Mouse (Mus musculus): Measurements from ENCODE around the gene D430042O09Rik. TPM values are rescaled to one million over a fixed set of nuclear protein-coding genes. Genes with fewer than 3 reads are reported as not detected.

The D430042O09Rik gene
- polyA plus RNA-seq, 1 experiment from 2014 or later, result 7.6 TPM

- Histone ChIP-seq H3K36me3 (peaks cover 17% of the 10 kb centered on the region), H3K9me3 (no peaks in the 10 kb centered on the region), H3K4me3 (no peak overlapping the region), H3K4me2 (no peak overlapping the region), H3K27me3 (no peaks in the 10 kb centered on the region), H3K27ac (peak overlapping the region; percentile 35; the same call in 1 of the 2 replicates), H3K9ac (no peak overlapping the region), H3K4me1 (replicated peaks) (peaks cover 37% of the 10 kb centered on the region)
- WGBS, result 68% methylated on average over 9 of the region's 9 CpGs
- ATAC-seq (ENCODE audit: low FRiP score), result 0 out of 2 replicates have a peak, but pooled peaks have one; percentile 65
These were observed 59.5 kb downstream of the D430042O09Rik start for GRCm38 (mm10) chr7:125766976-125767831.

- Histone ChIP-seq H3K27me3 (no peaks in the 10 kb centered on the region), H3K27ac (peak overlapping the region; percentile 82)
These were observed 65.4 kb downstream of the D430042O09Rik start for GRCm38 (mm10) chr7:125772961-125773571.

DNA sequence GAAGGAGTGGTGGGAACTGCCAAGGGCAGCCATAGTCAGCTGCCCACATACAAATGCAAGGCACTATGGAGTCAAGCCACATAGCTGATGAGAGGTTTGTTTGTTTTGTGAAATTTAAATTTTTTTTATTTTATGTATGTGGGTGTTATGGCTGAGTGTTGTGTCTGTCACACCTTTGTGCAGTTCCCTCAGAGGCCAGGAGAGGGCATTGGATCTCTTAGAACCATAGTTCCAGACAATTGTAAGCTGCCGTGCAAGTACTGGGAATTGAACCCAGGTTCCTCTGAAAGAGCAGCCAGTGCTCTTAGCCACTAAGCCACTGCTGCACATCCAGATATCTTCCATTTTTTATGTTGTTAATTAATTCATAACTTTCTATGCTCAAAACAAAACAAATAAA is 75.5 kb downstream of the D430042O09Rik start:
- H3K4me2 ChIP-seq, result no peak overlapping the region
- no peaks in the 10 kb centered on the region for H3K4me1 ChIP-seq (replicated peaks)
- H3K27me3 ChIP-seq, result no peaks in the 10 kb centered on the region
- H3K9me3 ChIP-seq, result no peaks in the 10 kb centered on the region
- no peak overlapping the region for H3K9ac ChIP-seq
- H3K36me3 ChIP-seq, result peaks cover 12% of the 10 kb centered on the region
- 87% methylated on average over 1 of the region's 1 CpGs for WGBS
- H3K4me3 ChIP-seq, result no peak overlapping the region
- no peak overlapping the region for H3K27ac ChIP-seq
- ATAC-seq (ENCODE audit: low FRiP score), result no peak

More at GRCm38 (mm10) chr7:125772961-125773571, 65.4 kb downstream of the D430042O09Rik start:
- no peaks in the 10 kb centered on the region for H3K9me3 ChIP-seq
- no peak; the same call in 1 of the 2 replicates for ATAC-seq (ENCODE audit: low FRiP score)
- H3K4me2 ChIP-seq, result no peak overlapping the region
- H3K36me3 ChIP-seq, result peaks cover 34% of the 10 kb centered on the region
- WGBS, result 75% methylated on average over 13 of the region's 13 CpGs
- no peak overlapping the region for H3K4me3 ChIP-seq
- H3K9ac ChIP-seq, result peak overlapping the region; percentile 21; the same call in 1 of the 2 replicates
- peaks cover 14% of the 10 kb centered on the region for H3K4me1 ChIP-seq (replicated peaks)

- Histone ChIP-seq H3K9me3 (no peaks in the 10 kb centered on the region), H3K4me3 (no peak overlapping the region), H3K27me3 (no peaks in the 10 kb centered on the region), H3K4me1 (replicated peaks) (peaks cover 11% of the 10 kb centered on the region), H3K4me2 (no peak overlapping the region), H3K36me3 (peaks cover 4% of the 10 kb centered on the region), H3K9ac (no peak overlapping the region), H3K27ac (no peak overlapping the region)
- no peak for ATAC-seq (ENCODE audit: low FRiP score)
- 88% methylated on average over 5 of the region's 5 CpGs for WGBS
These were observed 78.4 kb downstream of the D430042O09Rik start for GRCm38 (mm10) chr7:125786105-125786504.

- Histone ChIP-seq H3K9ac (no peak overlapping the region), H3K4me2 (no peak overlapping the region), H3K27ac (no peak overlapping the region), H3K4me1 (replicated peaks) (peaks cover 11% of the 10 kb centered on the region), H3K27me3 (no peaks in the 10 kb centered on the region), H3K36me3 (peaks cover 4% of the 10 kb centered on the region), H3K4me3 (no peak overlapping the region), H3K9me3 (no peaks in the 10 kb centered on the region)
- WGBS, result 79% methylated on average over 7 of the region's 7 CpGs
- ATAC-seq (ENCODE audit: low FRiP score), result no peak
These were observed 79.4 kb downstream of the D430042O09Rik start for GRCm38 (mm10) chr7:125787046-125787445.

DNA sequence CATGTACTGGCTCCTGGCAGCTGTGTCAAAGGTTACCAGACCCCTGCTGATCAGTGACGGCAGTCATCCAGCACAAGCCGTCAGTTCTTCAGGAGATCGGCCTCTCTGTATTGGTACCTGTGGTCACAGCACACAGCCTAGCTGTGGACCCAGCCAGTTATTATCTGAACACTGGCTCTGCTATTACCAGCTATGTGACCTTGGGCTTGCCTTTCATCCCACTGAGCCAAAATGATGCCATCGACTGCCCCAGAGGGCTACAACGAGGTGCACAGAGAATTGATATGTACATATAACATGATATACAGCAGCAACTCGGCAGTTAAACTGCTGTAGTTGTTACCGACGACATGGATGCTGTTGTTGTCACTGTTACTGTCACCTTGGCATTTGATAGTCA is 82.4 kb downstream of the D430042O09Rik start:
- Histone ChIP-seq H3K36me3 (no peaks in the 10 kb centered on the region), H3K9me3 (no peaks in the 10 kb centered on the region), H3K4me2 (no peak overlapping the region), H3K4me3 (no peak overlapping the region), H3K27ac (no peak overlapping the region), H3K4me1 (replicated peaks) (peaks cover 11% of the 10 kb centered on the region), H3K9ac (no peak overlapping the region), H3K27me3 (no peaks in the 10 kb centered on the region)
- no peak for ATAC-seq (ENCODE audit: low FRiP score)
- WGBS, result 66% methylated on average over 8 of the region's 8 CpGs

DNA sequence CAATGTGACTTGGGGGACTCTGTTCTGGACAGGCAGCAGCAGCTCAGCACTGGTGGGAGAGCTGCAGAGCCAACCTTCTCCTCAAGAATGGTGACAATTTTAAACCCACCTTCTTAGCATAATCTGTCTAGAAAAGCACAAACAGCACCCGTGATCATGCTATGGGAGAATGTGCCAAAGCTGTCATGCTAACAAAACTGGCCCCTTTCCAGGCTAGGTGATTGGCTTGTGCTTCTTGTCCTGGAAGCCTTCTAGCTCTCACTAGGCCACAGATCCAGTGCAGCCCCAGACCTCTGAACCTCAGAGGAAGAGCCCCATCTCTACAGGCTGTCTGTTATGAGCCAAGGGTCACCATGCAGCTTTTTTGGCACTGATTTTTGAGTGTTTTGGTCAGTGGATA is 98.9 kb downstream of the D430042O09Rik start:
- Histone ChIP-seq H3K9ac (no peak overlapping the region), H3K4me1 (replicated peaks) (no peaks in the 10 kb centered on the region), H3K4me3 (no peak overlapping the region), H3K27me3 (no peaks in the 10 kb centered on the region), H3K27ac (no peak overlapping the region), H3K36me3 (no peaks in the 10 kb centered on the region), H3K4me2 (no peak overlapping the region), H3K9me3 (no peaks in the 10 kb centered on the region)
- ATAC-seq (ENCODE audit: low FRiP score), result no peak
- 89% methylated on average over 1 of the region's 1 CpGs for WGBS

DNA sequence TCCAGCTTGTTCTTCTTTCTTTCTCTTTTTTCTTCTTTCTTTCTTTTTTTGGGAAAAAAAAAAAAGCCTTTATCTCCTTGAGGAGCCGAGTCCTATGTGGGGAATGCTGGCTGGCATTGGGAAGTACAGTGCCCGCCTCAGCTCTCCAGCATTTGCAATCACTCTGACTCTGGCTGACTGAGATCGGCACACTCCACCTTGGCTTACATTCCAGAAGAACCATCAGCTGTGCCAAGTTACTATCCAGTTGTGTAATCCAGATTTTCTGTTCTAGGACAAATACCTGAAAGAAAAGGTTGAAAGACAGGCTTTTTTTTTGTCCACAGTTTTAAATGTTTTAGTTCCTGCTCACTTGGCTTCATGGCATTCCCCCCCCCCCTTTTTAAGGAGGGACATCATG is 100.5 kb downstream of the D430042O09Rik start:
- Histone ChIP-seq H3K27me3 (no peaks in the 10 kb centered on the region), H3K9me3 (no peaks in the 10 kb centered on the region), H3K27ac (no peak overlapping the region), H3K4me1 (replicated peaks) (no peaks in the 10 kb centered on the region), H3K4me2 (no peak overlapping the region), H3K36me3 (peaks cover 7% of the 10 kb centered on the region), H3K4me3 (no peak overlapping the region), H3K9ac (no peak overlapping the region)
- 90% methylated on average over 3 of the region's 3 CpGs for WGBS
- no peak for ATAC-seq (ENCODE audit: low FRiP score)

GRCm38 (mm10) chr7:125812721-125813120 is 105.0 kb downstream of the D430042O09Rik start:
- H3K9me3 ChIP-seq, result no peaks in the 10 kb centered on the region
- no peak overlapping the region for H3K27ac ChIP-seq
- 94% methylated on average over 8 of the region's 8 CpGs for WGBS
- H3K36me3 ChIP-seq, result peaks cover 29% of the 10 kb centered on the region
- H3K4me1 ChIP-seq (replicated peaks), result peaks cover 15% of the 10 kb centered on the region
- no peak overlapping the region for H3K4me2 ChIP-seq
- H3K27me3 ChIP-seq, result no peaks in the 10 kb centered on the region
- H3K9ac ChIP-seq, result no peak overlapping the region
- no peak overlapping the region for H3K4me3 ChIP-seq
- ATAC-seq (ENCODE audit: low FRiP score), result no peak

GRCm38 (mm10) chr7:125815733-125816132 is 108.0 kb downstream of the D430042O09Rik start:
- Histone ChIP-seq H3K27ac (peak overlapping the region; percentile 36), H3K9me3 (no peaks in the 10 kb centered on the region), H3K27me3 (no peaks in the 10 kb centered on the region), H3K36me3 (peaks cover 29% of the 10 kb centered on the region), H3K4me2 (no peak overlapping the region), H3K4me3 (no peak overlapping the region), H3K4me1 (replicated peaks) (peaks cover 30% of the 10 kb centered on the region), H3K9ac (no peak overlapping the region)
- 49% methylated on average over 3 of the region's 3 CpGs for WGBS
- peak; percentile 40; the same call in 1 of the 2 replicates for ATAC-seq (ENCODE audit: low FRiP score)

DNA sequence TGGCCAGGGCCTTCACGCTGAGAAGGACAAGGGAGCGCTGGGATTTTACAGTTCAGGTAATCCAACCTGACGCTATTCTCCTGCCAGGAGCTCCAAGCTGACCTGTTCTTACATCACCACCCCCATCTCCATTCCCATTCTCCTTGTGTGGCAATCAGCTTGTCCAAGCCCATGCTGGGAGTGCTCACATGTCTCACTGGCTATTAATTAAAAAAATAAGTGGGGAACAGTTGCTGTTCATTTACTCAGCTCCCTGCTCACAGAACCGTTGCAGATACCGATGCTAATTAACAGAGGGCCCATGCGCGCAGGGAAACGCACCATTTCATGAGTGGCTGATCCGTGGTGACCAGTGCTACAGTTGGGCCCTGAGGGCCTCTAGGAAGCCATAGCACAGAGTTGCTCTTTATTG is 110.6 kb downstream of the D430042O09Rik start:
- no peak overlapping the region for H3K9ac ChIP-seq
- H3K27ac ChIP-seq, result peak overlapping the region; percentile 72
- H3K9me3 ChIP-seq, result no peaks in the 10 kb centered on the region
- 56% methylated on average over 9 of the region's 9 CpGs for WGBS
- no peak overlapping the region for H3K4me2 ChIP-seq
- peaks cover 30% of the 10 kb centered on the region for H3K4me1 ChIP-seq (replicated peaks)
- H3K4me3 ChIP-seq, result no peak overlapping the region
- H3K27me3 ChIP-seq, result no peaks in the 10 kb centered on the region
- ATAC-seq (ENCODE audit: low FRiP score), result peak; percentile 49
- peaks cover 25% of the 10 kb centered on the region for H3K36me3 ChIP-seq

GRCm38 (mm10) chr7:125820233-125820632 is 112.5 kb downstream of the D430042O09Rik start:
- no peak for ATAC-seq (ENCODE audit: low FRiP score)
- Histone ChIP-seq H3K4me1 (replicated peaks) (peaks cover 30% of the 10 kb centered on the region), H3K27ac (no peak overlapping the region), H3K36me3 (peaks cover 9% of the 10 kb centered on the region; the same call in 1 of the 2 replicates), H3K9ac (no peak overlapping the region), H3K4me3 (no peak overlapping the region), H3K4me2 (no peak overlapping the region), H3K9me3 (no peaks in the 10 kb centered on the region), H3K27me3 (no peaks in the 10 kb centered on the region)
- WGBS, result 59% methylated on average over 2 of the region's 2 CpGs
